Mouse (Mus musculus) fibroblast of lung, adult 2 months (primary cell): ENCODE measurements around the gene Rep15.

Source experiments
- DNase-seq: peaks from one replicate; pipeline ENCODE4 v3.0.0-alpha.2; 2011; ENCODE audit warnings: low read depth

Gene Rep15

DNA sequence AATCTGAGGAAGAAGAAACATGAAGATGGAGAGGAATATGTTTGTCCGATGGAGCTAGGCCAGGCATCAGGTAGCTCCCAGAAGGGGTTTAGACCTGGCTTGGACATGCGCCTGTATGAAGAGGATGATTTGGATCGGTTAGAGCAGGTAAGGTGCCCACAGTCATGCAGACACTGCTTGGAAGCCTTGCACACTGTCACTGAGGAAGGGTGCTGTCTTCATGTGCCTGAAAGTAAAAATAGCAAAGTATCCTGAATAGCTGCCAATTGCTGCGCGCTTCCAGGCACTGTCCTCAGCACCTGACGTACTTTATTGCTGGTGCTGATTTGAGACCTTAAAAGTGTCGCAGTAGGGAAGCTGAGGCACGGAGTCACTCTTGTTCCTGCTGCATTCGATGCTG lies 2.8 kb upstream of the Rep15 start:
- no peak for DNase-seq

DNA sequence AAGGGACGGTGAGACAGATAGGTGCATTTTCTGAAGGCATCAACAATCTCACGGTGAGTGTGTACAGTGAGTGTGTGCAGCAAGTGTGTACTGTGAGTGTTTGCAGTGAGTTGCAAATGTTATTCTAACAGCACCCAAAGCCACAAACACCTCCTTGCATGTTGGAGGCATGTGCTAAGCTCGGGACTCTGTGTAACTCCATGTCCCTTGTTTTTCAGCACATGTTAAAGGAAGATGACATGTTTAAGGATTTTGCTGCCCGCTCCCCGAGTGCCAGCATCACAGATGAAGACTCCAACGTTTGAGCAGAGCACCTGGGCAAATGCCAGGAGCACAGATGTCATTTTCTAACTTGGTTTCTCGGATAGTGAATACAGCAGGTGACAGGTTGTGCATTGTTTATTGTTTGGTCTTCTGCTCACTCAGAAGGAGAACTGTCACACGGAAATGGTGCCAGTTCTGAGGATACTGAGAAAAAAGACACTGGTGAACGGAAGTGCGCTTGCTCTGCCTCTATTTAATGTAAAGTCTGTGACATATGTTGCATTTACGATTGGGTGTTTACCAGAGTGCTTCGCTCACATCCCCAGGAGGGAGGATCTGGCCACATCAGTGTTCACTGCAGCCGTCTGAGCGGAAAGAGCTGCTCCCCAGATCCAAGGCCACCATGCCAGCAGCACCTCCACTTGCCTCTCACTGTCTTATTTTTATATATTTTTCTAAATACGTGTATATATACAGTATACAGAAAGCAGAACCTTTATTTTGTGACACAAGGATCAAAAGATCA lies 2.1 kb upstream of the Rep15 start:
- no peak for DNase-seq

- no peak for DNase-seq
Measured at GRCm38 (mm10) chr6:147042291-147043290, 10.2 kb downstream of the Rep15 start, which contains the start of gene Mrps35. Gene Mrps35 (plus strand): TSS chr6:147042764.

GRCm38 (mm10) chr6:147043633-147044032 lies 11.2 kb downstream of the Rep15 start:
- DNase-seq = no peak

DNA sequence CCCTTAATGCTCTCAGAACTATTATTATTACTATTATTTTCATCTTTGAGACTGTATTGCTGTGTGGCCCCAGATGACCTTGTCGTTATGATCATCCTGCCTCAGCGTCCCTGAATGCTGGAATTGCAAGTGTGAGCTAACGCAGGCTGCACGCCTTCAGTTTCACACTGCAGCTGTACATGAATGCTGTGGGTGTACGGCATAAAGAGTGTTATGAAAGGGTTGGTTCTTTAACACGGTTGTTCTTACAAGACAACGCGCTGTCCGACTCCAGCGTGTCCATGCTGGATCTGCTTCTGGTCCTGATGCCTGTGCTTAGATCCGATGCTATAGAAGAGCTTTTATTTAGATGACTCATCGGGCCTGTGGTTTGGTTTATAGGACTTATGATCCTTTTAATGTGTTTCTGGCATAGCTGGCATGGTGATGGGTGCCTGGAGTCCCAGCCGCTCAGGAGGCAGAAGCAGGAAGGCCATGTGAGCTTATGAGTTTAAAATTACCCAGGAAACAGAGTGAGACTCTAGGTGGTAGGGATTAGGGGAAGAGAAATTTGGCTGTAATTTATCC lies 16.9 kb downstream of the Rep15 start:
- DNase-seq = no peak

DNA sequence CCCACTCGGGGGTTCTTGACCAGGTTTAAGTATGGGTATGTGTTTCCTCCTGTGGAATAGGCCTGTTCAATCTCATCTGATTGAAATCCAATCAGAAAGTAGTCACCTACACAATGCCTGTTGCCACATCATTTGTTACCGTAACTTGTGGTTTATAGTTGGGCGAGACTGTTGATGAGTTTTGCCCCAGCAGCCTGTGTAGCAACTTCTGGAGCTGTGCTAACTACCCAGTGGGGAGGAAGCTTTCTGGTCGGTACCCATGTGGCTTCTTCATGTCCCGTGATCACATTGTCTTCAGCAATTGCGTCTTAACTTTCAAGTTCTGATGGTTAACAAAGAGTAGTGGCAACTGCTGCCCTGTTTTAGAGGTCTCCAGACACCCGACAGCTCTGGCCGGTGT lies 19.3 kb downstream of the Rep15 start:
- DNase-seq = no peak

- DNase-seq = no peak
Measured at GRCm38 (mm10) chr6:147052440-147052839, 20.1 kb downstream of the Rep15 start.

- no peak for DNase-seq
Measured at GRCm38 (mm10) chr6:147053785-147054646, 21.6 kb downstream of the Rep15 start.

- DNase-seq = no peak
Measured at GRCm38 (mm10) chr6:147055374-147055977, 23.1 kb downstream of the Rep15 start.

DNA sequence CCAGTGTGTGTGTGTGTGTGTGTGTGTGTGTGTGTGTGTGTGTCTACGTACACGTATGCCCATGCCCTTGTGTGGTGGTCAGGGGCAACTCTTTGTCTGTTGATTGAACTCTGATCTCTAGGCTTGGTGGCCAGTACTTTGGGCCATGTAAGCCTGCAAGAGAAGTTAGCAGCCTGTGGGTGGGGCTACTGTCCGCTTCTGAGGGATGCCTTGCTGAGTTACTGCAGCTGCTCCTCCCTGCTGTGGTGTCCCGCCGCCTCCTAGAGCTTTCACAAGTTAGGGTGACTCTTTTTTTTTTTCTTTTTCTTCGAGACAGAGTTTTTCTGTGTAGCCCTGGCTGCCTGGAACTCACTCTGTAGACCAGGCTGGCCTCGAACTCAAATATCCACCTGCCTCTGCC lies 26.9 kb downstream of the Rep15 start:
- DNase-seq = no peak

GRCm38 (mm10) chr6:147061630-147062029 lies 29.2 kb downstream of the Rep15 start:
- DNase-seq = no peak

DNA sequence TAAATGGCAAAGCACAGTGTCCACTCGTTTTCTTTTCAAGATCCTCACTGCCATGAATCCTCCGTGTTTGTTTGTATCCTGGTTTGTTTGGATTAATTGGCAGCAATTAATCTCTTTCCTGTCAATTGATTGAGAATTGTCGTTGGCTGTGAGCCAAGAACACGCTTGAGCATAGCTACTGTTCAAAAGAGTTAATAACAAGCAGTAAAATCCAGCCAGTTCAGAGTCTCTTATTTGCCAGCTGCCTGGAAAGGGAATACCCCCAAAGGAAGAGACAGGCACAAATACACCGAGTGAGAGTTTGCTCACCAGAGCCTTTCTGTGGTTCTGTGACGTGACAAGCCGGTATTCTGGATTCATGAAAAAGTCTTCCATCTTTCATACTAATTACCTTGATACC lies 29.6 kb downstream of the Rep15 start:
- no peak for DNase-seq

DNA sequence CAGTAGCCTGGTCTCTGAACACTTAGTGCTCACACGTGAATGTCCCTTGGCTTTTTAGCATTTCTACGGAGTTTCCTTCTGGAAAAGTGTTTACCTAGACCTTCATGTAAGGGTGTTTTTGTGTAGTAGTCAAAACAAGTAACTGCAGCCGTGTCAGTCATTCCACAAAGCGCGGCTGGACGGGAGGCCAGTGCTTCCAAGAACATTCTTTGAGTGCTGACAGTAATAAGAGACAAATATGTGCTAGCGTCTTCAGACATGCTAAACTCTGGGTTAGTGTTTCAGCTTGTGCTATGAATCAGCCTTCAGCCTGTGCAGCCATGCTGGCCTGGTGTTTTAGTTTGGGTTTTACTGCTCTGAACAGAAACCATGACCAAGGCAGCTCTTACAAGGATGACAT lies 30.3 kb downstream of the Rep15 start:
- DNase-seq = no peak

- DNase-seq = peak; percentile 17
Measured at GRCm38 (mm10) chr6:147064226-147064943, 32.0 kb downstream of the Rep15 start.

- DNase-seq = no peak
Measured at GRCm38 (mm10) chr6:147064944-147065261, 32.5 kb downstream of the Rep15 start.

DNA sequence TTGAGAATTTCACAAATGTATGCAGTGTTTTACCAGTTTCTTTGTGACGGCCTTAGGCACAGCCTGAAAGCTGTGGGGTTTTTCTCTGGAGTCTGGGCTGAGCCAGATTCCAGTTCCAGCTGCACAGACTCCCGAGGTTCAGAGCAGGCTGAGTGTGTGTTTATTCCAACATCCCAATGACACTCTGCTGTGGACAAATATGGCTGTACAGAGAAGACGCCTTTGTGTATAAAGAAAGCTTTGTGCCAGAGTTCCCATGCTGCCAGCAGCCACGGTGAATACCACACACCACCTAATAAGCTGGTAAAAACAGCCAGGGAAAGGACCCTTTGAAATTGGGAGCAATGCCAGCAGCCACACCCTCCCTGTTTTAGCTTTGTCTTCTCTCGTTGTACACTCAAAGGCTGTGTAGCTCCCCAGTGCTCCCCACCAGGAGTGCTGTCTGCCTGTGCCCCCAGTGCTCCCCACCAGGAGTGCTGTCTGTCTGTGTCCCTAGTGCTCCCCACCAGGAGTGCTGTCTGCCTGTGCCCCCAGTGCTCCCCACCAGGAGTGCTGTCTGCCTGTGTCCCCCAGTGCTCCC lies 43.5 kb downstream of the Rep15 start:
- DNase-seq = no peak

- DNase-seq = no peak
Measured at GRCm38 (mm10) chr6:147076878-147077277, 44.5 kb downstream of the Rep15 start.

GRCm38 (mm10) chr6:147079919-147080318 lies 47.5 kb downstream of the Rep15 start:
- no peak for DNase-seq
